Mouse (Mus musculus): Measurements from ENCODE around the gene Adcy4.
"Not testable (repeated sequence)": the region's sequence is repeated elsewhere in the genome, so short reads cannot be mapped to it uniquely, and the experiment has no call there.

Gene Adcy4

GRCm38 (mm10) chr14:55788256-55789050 lies 4.6 kb upstream of the Adcy4 start, which contains the start of gene Ripk3:
TSS of gene Ripk3 (minus strand) at chr14:55788865.
- no peak for ATAC-seq (ENCODE audit: low TSS enrichment)

- ATAC-seq (ENCODE audit: low TSS enrichment), result no peak
These were observed 3.8 kb upstream of the Adcy4 start for GRCm38 (mm10) chr14:55787731-55788130.

GRCm38 (mm10) chr14:55785195-55785594 lies 1.3 kb upstream of the Adcy4 start:
- ATAC-seq (ENCODE audit: low TSS enrichment), result no peak

GRCm38 (mm10) chr14:55783171-55783957 lies 531 bp downstream of the Adcy4 start:
- ATAC-seq (ENCODE audit: low TSS enrichment), result no peak

- ATAC-seq (ENCODE audit: low TSS enrichment), result no peak
These were observed 1.4 kb downstream of the Adcy4 start for GRCm38 (mm10) chr14:55782361-55782960.

- ATAC-seq (ENCODE audit: low TSS enrichment), result peak; percentile 93
These were observed 2.6 kb downstream of the Adcy4 start for GRCm38 (mm10) chr14:55781310-55781709.

- no peak for ATAC-seq (ENCODE audit: low TSS enrichment)
These were observed 3.2 kb downstream of the Adcy4 start for GRCm38 (mm10) chr14:55780736-55781135.

GRCm38 (mm10) chr14:55779656-55780055 lies 4.2 kb downstream of the Adcy4 start:
- ATAC-seq (ENCODE audit: low TSS enrichment), result no peak

- ATAC-seq (ENCODE audit: low TSS enrichment), result no peak
These were observed 5.2 kb downstream of the Adcy4 start for GRCm38 (mm10) chr14:55778686-55779085.

GRCm38 (mm10) chr14:55777806-55778205 lies 6.1 kb downstream of the Adcy4 start:
- no peak for ATAC-seq (ENCODE audit: low TSS enrichment)

- no peak for ATAC-seq (ENCODE audit: low TSS enrichment)
These were observed 6.7 kb downstream of the Adcy4 start for GRCm38 (mm10) chr14:55777176-55777575.

- ATAC-seq (ENCODE audit: low TSS enrichment), result no peak
These were observed 7.2 kb downstream of the Adcy4 start for GRCm38 (mm10) chr14:55776711-55777110.

- ATAC-seq (ENCODE audit: low TSS enrichment), result no peak
These were observed 14.7 kb downstream of the Adcy4 start for GRCm38 (mm10) chr14:55769087-55769703.

- ATAC-seq (ENCODE audit: low TSS enrichment), result no peak
These were observed 15.3 kb downstream of the Adcy4 start for GRCm38 (mm10) chr14:55768555-55768954.

- peak; percentile 86 for ATAC-seq (ENCODE audit: low TSS enrichment)
These were observed 16.1 kb downstream of the Adcy4 start for GRCm38 (mm10) chr14:55767519-55768414.

GRCm38 (mm10) chr14:55765696-55766095 lies 18.2 kb downstream of the Adcy4 start, which contains the start of gene Ltb4r1:
TSS of gene Ltb4r1 (plus strand) at chr14:55765962.
- ATAC-seq (ENCODE audit: low TSS enrichment), result no peak

- ATAC-seq (ENCODE audit: low TSS enrichment), result no peak; the same call in 1 of the 2 replicates
These were observed 20.7 kb downstream of the Adcy4 start for GRCm38 (mm10) chr14:55763166-55763565.

GRCm38 (mm10) chr14:55762001-55762821 lies 21.7 kb downstream of the Adcy4 start:
- peak; percentile 56 for ATAC-seq (ENCODE audit: low TSS enrichment)

- no peak for ATAC-seq (ENCODE audit: low TSS enrichment)
These were observed 22.7 kb downstream of the Adcy4 start, which contains the start of gene Ltb4r2 for GRCm38 (mm10) chr14:55761163-55761562. TSS of gene Ltb4r2 (plus strand) at chr14:55761428.

GRCm38 (mm10) chr14:55760156-55760555 lies 23.7 kb downstream of the Adcy4 start:
- ATAC-seq (ENCODE audit: low TSS enrichment), result not testable (repeated sequence)
